10 mouse cellular contexts compared by ENCODE assay signal in the genomic region with DNA sequence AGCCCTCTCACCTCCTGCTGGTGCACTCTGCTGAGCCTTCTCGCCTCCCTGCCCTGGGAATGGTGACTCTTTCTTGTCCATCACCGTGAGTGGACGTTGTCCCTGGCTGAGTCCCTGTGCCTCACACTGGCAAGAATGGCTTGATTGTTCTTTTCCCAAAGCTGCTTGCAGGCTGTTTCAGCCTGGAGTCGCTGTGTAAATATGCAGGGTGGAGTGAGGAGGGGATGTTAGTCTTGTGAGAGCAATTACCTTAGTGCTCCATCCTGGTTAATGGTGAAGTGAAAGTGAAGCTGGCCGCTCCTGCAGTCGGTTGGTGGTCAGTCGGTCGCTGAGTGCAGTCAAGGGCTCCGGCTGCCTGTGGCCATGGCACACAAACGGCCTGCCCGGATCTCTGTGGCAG. TPM values are rescaled to one million over a fixed set of nuclear protein-coding genes. Genes with fewer than 3 reads are reported as not detected.
DNase-seq lines count a peak whose midpoint lies in the region; ATAC-seq lines count a peak whose summit lies in the region.
"Had no signal": no experiment of that assay in that cellular context is flagged by ENCODE, and none has a peak within 500 bp of the region (broad histone marks: within the 10 kb centered on the region; RNA-seq: fewer than 3 reads in every experiment).

No protein-coding gene starts in this region.

- H3K27me3 ChIP-seq in hindbrain, embryonic 13.5 days: no peaks in the 10 kb centered on the region

- peak; percentile 26 for DNase-seq in kidney, adult 11 months
- DNase-seq in kidney, adult 18-20 months: no peak
- peak; percentile 47 for DNase-seq in lung, postnatal 36 days
- DNase-seq in left cerebral cortex, postnatal 10 days (ENCODE audit: extremely low spot score in 1 of 2, low spot score in 2 of 2): no peak
- DNase-seq in MN1 (ENCODE audit: low spot score): no peak
- no peak for DNase-seq in left cerebral cortex, postnatal 25 days (ENCODE audit: low spot score in 2 of 2)
- DNase-seq: heart, adult 18-20 months; thymus, postnatal 4 days had no signal

- peak overlapping the region; percentile 60 for H3K27ac ChIP-seq in hindbrain, embryonic 13.5 days

- H3K9me3 ChIP-seq in hindbrain, embryonic 13.5 days: no peaks in the 10 kb centered on the region

- no peaks in the 10 kb centered on the region for H3K36me3 ChIP-seq in hindbrain, embryonic 13.5 days

- no peak overlapping the region for H3K4me2 ChIP-seq in hindbrain, embryonic 13.5 days

- 57% methylated on average over 11 of the region's 11 CpGs for WGBS in hindbrain, embryonic 13.5 days

- intact Hi-C loops in left cerebral cortex, postnatal 10 days (cut with DNase I): no loop called here
- intact Hi-C loops in left cerebral cortex, postnatal 25 days (cut with DNase I): no loop called here

- peak overlapping the region; percentile 10; the same call in 1 of the 2 replicates for H3K9ac ChIP-seq in hindbrain, embryonic 13.5 days

- ATAC-seq in common myeloid progenitor, adult 5-6 weeks (replicated peaks; ENCODE audit: low read depth, poor library complexity, severe bottlenecking): 0 out of 2 replicates have a peak, but pooled peaks have one; percentile 9
- no peak for ATAC-seq in hindbrain, embryonic 13.5 days (ENCODE audit: low FRiP score)

- H3K4me3 ChIP-seq in hindbrain, embryonic 13.5 days: no peak overlapping the region

- H3K4me1 ChIP-seq in hindbrain, embryonic 13.5 days (replicated peaks): peaks cover 69% of the 10 kb centered on the region

RNA-seq across cellular contexts. Expression of a gene that starts 57.8 kb away (rescaled TPM):
- total RNA-seq in common myeloid progenitor, adult 5-6 weeks (2017): 4.3 and 7.9 TPM in 2 replicates
- 119 and 125 TPM in 2 replicates for polyA plus RNA-seq in hindbrain, embryonic 13.5 days (2015; fragmentation: Nextera tagmentation; extraction: Ambion mirVana)
- 100 to 1,000 TPM; 280 to 298 TPM for total RNA-seq in left cerebral cortex, postnatal 10 days (2021)
- total RNA-seq in left cerebral cortex, postnatal 25 days (2021): 100 to 1,000 TPM; 241 to 256 TPM

Comparison
In these comparisons a context has a peak if more than half of its experiments do, and no peak if none do; other contexts are left out.
1. DNase-seq: peak in kidney, adult 11 months (single experiment) and lung, postnatal 36 days (single experiment); none in kidney, adult 18-20 months (single experiment), left cerebral cortex, postnatal 10 days (0 of 2), MN1 (single experiment) and left cerebral cortex, postnatal 25 days (0 of 2).
2. RNA of a gene that starts 57.8 kb away (total RNA-seq): 280 to 298 TPM in left cerebral cortex, postnatal 10 days and 241 to 256 TPM in left cerebral cortex, postnatal 25 days; 4.3 to 7.9 TPM in common myeloid progenitor, adult 5-6 weeks; every median in the first group is over 10 times any median in the second.